Comparison of ENCODE assay signal across 14 mouse cellular contexts in the genomic region with DNA sequence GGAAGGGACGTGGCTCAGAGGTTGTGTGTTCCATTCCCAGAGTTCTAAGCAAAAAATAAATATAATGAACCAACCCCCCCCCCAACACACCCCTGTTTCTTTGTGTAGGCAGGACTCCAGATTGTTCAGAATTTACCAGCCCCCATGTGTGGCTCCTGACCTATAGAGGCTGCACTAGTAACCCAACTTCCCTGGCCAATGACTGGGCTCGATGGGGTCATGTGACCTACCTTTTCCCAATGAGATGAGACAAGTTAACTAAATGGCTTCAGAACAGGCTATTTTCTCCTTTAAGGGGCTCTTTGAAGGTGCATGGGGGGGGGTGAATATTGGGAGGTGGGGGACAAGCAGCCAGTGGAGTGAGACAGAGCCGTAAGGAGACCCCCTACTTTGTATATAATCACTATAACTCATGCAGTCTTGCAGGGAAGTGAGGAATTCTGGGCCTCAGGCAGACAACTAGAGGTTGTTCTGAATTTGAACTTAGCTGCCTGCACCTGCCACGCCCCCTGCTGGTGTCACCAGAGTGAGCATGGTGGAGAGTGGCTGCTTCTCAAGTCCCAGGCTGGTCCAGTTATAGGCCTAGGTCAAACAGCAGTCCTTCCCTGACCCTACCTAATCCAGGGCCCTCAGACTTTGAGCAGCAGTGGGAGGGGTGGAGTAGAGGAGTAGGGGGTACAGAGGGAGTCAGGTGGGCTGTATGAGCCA. TPM values are rescaled to one million over a fixed set of nuclear protein-coding genes. Genes with fewer than 3 reads are reported as not detected.
DNase-seq lines count a peak whose midpoint lies in the region; ATAC-seq and TF ChIP-seq lines count a peak whose summit lies in the region.
"Had no signal": no experiment of that assay in that cellular context is flagged by ENCODE, and none has a peak within 500 bp of the region (broad histone marks: within the 10 kb centered on the region; RNA-seq: fewer than 3 reads in every experiment).

No protein-coding gene starts in this region.

- in situ Hi-C loops in ES-E14 (cut with MboI; ENCODE audit: low sequenced_read_pairs in 2 of 2, unreplicated experiment in 2 of 2), result no loop called here

- H3K36me3 ChIP-seq in forebrain, embryonic 10.5 days (replicated peaks), result no peaks in the 10 kb centered on the region
- no peaks in the 10 kb centered on the region for H3K36me3 ChIP-seq in forebrain, embryonic 14.5 days (ENCODE audit: control insufficient read depth, insufficient read depth, low read length)
- H3K36me3 ChIP-seq in liver, embryonic 14.5 days (replicated peaks; ENCODE audit: control insufficient read depth, insufficient read depth, low read depth), result no peaks in the 10 kb centered on the region
- no peaks in the 10 kb centered on the region for H3K36me3 ChIP-seq in liver, embryonic 12.5 days
- H3K36me3 ChIP-seq in ES-E14 (ENCODE audit: control insufficient read depth, insufficient read depth, low read length, poor library complexity, severe bottlenecking), result no peaks in the 10 kb centered on the region
- peaks cover 59% of the 10 kb centered on the region for H3K36me3 ChIP-seq in limb, embryonic 13.5 days
- H3K36me3 ChIP-seq: midbrain, embryonic 13.5 days; stomach, embryonic 15.5 days had no signal

- no peak for ATAC-seq in forebrain, embryonic 14.5 days
- peak; percentile 25; the same call in 1 of the 2 replicates for ATAC-seq in liver, embryonic 14.5 days (ENCODE audit: insufficient read depth)
- ATAC-seq in liver, embryonic 12.5 days, result no peak
- no peak for ATAC-seq in limb, embryonic 13.5 days (ENCODE audit: low FRiP score, low read depth)
- ATAC-seq: midbrain, embryonic 13.5 days had no signal

- H3K27ac ChIP-seq in forebrain, embryonic 10.5 days, result no peak overlapping the region
- no peak overlapping the region for H3K27ac ChIP-seq in forebrain, embryonic 14.5 days (ENCODE audit: low read depth, low read length)
- H3K27ac ChIP-seq in liver, embryonic 14.5 days, result no peak overlapping the region
- H3K27ac ChIP-seq in liver, embryonic 12.5 days, result no peak overlapping the region
- H3K27ac ChIP-seq in ES-E14 (ENCODE audit: insufficient read depth, low read depth, low read length, poor library complexity, severe bottlenecking), result no peak overlapping the region
- peak overlapping the region; percentile 44; the same call in 1 of the 2 replicates for H3K27ac ChIP-seq in limb, embryonic 13.5 days
- H3K27ac ChIP-seq: midbrain, embryonic 13.5 days; stomach, embryonic 15.5 days had no signal

- H3K9ac ChIP-seq in forebrain, embryonic 14.5 days (ENCODE audit: low read length), result no peak overlapping the region
- H3K9ac ChIP-seq in liver, embryonic 14.5 days (replicated peaks), result no peak overlapping the region
- H3K9ac ChIP-seq in liver, embryonic 12.5 days, result no peak overlapping the region
- H3K9ac ChIP-seq in ES-E14 (ENCODE audit: insufficient read depth, low read depth, low read length, poor library complexity, severe bottlenecking), result no peak overlapping the region; the same call in 1 of the 2 replicates
- H3K9ac ChIP-seq in limb, embryonic 13.5 days, result no peak overlapping the region
- H3K9ac ChIP-seq: midbrain, embryonic 13.5 days; stomach, embryonic 15.5 days had no signal

- 59% methylated on average over 4 of the region's 4 CpGs for WGBS in forebrain, embryonic 10.5 days
- 64% methylated on average over 4 of the region's 4 CpGs for WGBS in forebrain, embryonic 14.5 days
- 39% methylated on average over 4 of the region's 4 CpGs for WGBS in liver, embryonic 14.5 days (ENCODE audit: insufficient replicate concordance)
- WGBS in liver, embryonic 12.5 days (ENCODE audit: insufficient replicate concordance), result 48% methylated on average over 4 of the region's 4 CpGs
- 57% methylated on average over 4 of the region's 4 CpGs for WGBS in limb, embryonic 13.5 days

- peak overlapping the region; percentile 27; the same call in 1 of the 2 replicates for H3K4me3 ChIP-seq in forebrain, embryonic 10.5 days
- H3K4me3 ChIP-seq in forebrain, embryonic 14.5 days (ENCODE audit: low read depth, low read length), result no peak overlapping the region
- no peak overlapping the region for H3K4me3 ChIP-seq in liver, embryonic 14.5 days (ENCODE audit: insufficient read depth in 1 of 2, low read depth in 2 of 2, low read length in 2 of 2)
- H3K4me3 ChIP-seq in liver, embryonic 12.5 days, result no peak overlapping the region
- no peak overlapping the region for H3K4me3 ChIP-seq in ES-E14 (ENCODE audit: insufficient read depth in 1 of 2, low read depth in 1 of 2, low read length in 2 of 2, poor library complexity in 1 of 2, severe bottlenecking in 1 of 2)
- no peak overlapping the region for H3K4me3 ChIP-seq in limb, embryonic 13.5 days
- H3K4me3 ChIP-seq: midbrain, embryonic 13.5 days; stomach, embryonic 15.5 days had no signal

- no peak overlapping the region for H3K4me2 ChIP-seq in forebrain, embryonic 14.5 days (ENCODE audit: low read length)
- no peak overlapping the region for H3K4me2 ChIP-seq in liver, embryonic 14.5 days (ENCODE audit: low read depth)
- H3K4me2 ChIP-seq in liver, embryonic 12.5 days, result no peak overlapping the region
- H3K4me2 ChIP-seq in limb, embryonic 13.5 days (replicated peaks), result peak overlapping the region; percentile 41

- DNase-seq in forebrain, embryonic 10.5 days (ENCODE audit: extremely low spot score, low spot score), result peak; percentile 23
- DNase-seq in forebrain, embryonic 14.5 days (ENCODE audit: low spot score), result no peak
- DNase-seq in liver, embryonic 14.5 days (ENCODE audit: low read depth in 3 of 3, low spot score in 3 of 3), result no peak
- peak; percentile 48 for DNase-seq in ES-E14 (ENCODE audit: low read depth, low spot score)
- DNase-seq in right cerebral cortex, adult 18-20 months, result no peak
- DNase-seq in heart, adult 8-10 months (ENCODE audit: low spot score), result no peak
- DNase-seq: adrenal gland, adult 8-10 months had no signal

- H3K4me1 ChIP-seq in forebrain, embryonic 10.5 days, result peaks cover 35% of the 10 kb centered on the region
- no peaks in the 10 kb centered on the region for H3K4me1 ChIP-seq in forebrain, embryonic 14.5 days (ENCODE audit: control insufficient read depth, insufficient read depth, low read length)
- peaks cover 0 to 6% of the 10 kb centered on the region in 2 experiments; a peak in 2 of 4 replicates for H3K4me1 ChIP-seq in liver, embryonic 14.5 days (replicated peaks; ENCODE audit: control insufficient read depth in 2 of 2, insufficient read depth in 2 of 2, low read length in 1 of 2)
- peaks cover 23% of the 10 kb centered on the region for H3K4me1 ChIP-seq in liver, embryonic 12.5 days
- H3K4me1 ChIP-seq in ES-E14 (ENCODE audit: control insufficient read depth in 2 of 2, insufficient read depth in 2 of 2, low read length in 2 of 2, poor library complexity in 1 of 2), result peaks cover 0 to 4% of the 10 kb centered on the region in 2 experiments; a peak in 1 of 4 replicates
- H3K4me1 ChIP-seq in limb, embryonic 13.5 days, result peaks cover 48% of the 10 kb centered on the region

- TF ChIP-seq EP300 in liver, embryonic 14.5 days (IDR thresholded peaks at IDR 0.05; ENCODE audit: low read depth), result no peak

- no peaks in the 10 kb centered on the region for H3K9me3 ChIP-seq in forebrain, embryonic 10.5 days
- H3K9me3 ChIP-seq in forebrain, embryonic 14.5 days (replicated peaks; ENCODE audit: control insufficient read depth, low read length), result no peaks in the 10 kb centered on the region
- H3K9me3 ChIP-seq in liver, embryonic 14.5 days (ENCODE audit: control insufficient read depth, low read length), result no peaks in the 10 kb centered on the region
- no peaks in the 10 kb centered on the region for H3K9me3 ChIP-seq in liver, embryonic 12.5 days (replicated peaks)
- no peaks in the 10 kb centered on the region for H3K9me3 ChIP-seq in ES-E14 (ENCODE audit: control insufficient read depth, insufficient read depth, low read depth, low read length)
- no peaks in the 10 kb centered on the region for H3K9me3 ChIP-seq in limb, embryonic 13.5 days
- H3K9me3 ChIP-seq: midbrain, embryonic 13.5 days; stomach, embryonic 15.5 days had no signal

- H3K27me3 ChIP-seq in forebrain, embryonic 10.5 days (ENCODE audit: poor library complexity, severe bottlenecking), result peaks cover 9% of the 10 kb centered on the region
- no peaks in the 10 kb centered on the region for H3K27me3 ChIP-seq in forebrain, embryonic 14.5 days (replicated peaks; ENCODE audit: control insufficient read depth, insufficient read depth, low read length)
- no peaks in the 10 kb centered on the region for H3K27me3 ChIP-seq in liver, embryonic 14.5 days (ENCODE audit: control insufficient read depth, insufficient read depth, low read length)
- peaks cover 35% of the 10 kb centered on the region for H3K27me3 ChIP-seq in liver, embryonic 12.5 days (replicated peaks)
- no peaks in the 10 kb centered on the region for H3K27me3 ChIP-seq in limb, embryonic 13.5 days
- H3K27me3 ChIP-seq: stomach, embryonic 15.5 days had no signal

- peak; percentile 68 for TF ChIP-seq CTCF in liver, embryonic 14.5 days (IDR thresholded peaks at IDR 0.05; ENCODE audit: low read depth)

TF ChIP-seq in ES-E14, 5 proteins besides CTCF, POLR2A, EP300 and RAD21 (continues in another document):
- no peak for TF ChIP-seq ZC3H11A (IDR thresholded peaks at IDR 0.05; ENCODE audit: borderline replicate concordance, low read depth, low read length)
- TF ChIP-seq MAFK (IDR thresholded peaks at IDR 0.05; ENCODE audit: insufficient read depth, low read depth, low read length), result no peak
- no peak for TF ChIP-seq HCFC1 (IDR thresholded peaks at IDR 0.05; ENCODE audit: borderline replicate concordance, insufficient read depth, low read length)
- TF ChIP-seq ZNF384 (IDR thresholded peaks at IDR 0.05; ENCODE audit: low read depth, low read length), result no peak

RNA-seq across cellular contexts. Expression of a gene that starts 17.1 kb away (rescaled TPM):
- polyA plus RNA-seq in forebrain, embryonic 10.5 days (2016; fragmentation: Nextera tagmentation; extraction: Ambion mirVana), result 2.3 and 3.1 TPM in 2 replicates
- polyA plus RNA-seq in forebrain, embryonic 14.5 days (2014; fragmentation: Nextera tagmentation; extraction: Ambion mirVana), result 1.5 and 2.2 TPM in 2 replicates
- polyA plus RNA-seq in liver, embryonic 14.5 days (2012; rRNA removed), result 0.33 and 0.34 TPM in 2 replicates
- 0.24 and 0.52 TPM in 2 replicates for polyA plus RNA-seq in liver, embryonic 14.5 days (2014; fragmentation: Nextera tagmentation; extraction: Ambion mirVana)
- polyA plus RNA-seq in liver, embryonic 12.5 days (2016; fragmentation: Nextera tagmentation; extraction: Ambion mirVana), result 0.31 and 0.39 TPM in 2 replicates
- total RNA-seq in ES-E14 (2012; rRNA removed), result 0.63 and 0.89 TPM in 2 replicates
- 16.4 and 17.4 TPM in 2 replicates for polyA plus RNA-seq in limb, embryonic 13.5 days (2015; fragmentation: Nextera tagmentation; extraction: Ambion mirVana)
- 1 to 10 TPM; 4.7 to 6.3 (median 5.5) TPM for total RNA-seq in heart, adult 8-10 months (2022)

RNA-seq across cellular contexts. Expression of a gene that starts 46.0 kb away (rescaled TPM):
- not detected in 2 replicates for polyA plus RNA-seq in forebrain, embryonic 10.5 days (2016; fragmentation: Nextera tagmentation; extraction: Ambion mirVana)
- not detected in 2 replicates for polyA plus RNA-seq in forebrain, embryonic 14.5 days (2014; fragmentation: Nextera tagmentation; extraction: Ambion mirVana)
- polyA plus RNA-seq in liver, embryonic 14.5 days (2012; rRNA removed), result not detected in 2 replicates
- not detected in 2 replicates for polyA plus RNA-seq in liver, embryonic 14.5 days (2014; fragmentation: Nextera tagmentation; extraction: Ambion mirVana)
- polyA plus RNA-seq in liver, embryonic 12.5 days (2016; fragmentation: Nextera tagmentation; extraction: Ambion mirVana), result not detected in 2 replicates
- total RNA-seq in ES-E14 (2012; rRNA removed), result 0.16 and 0.31 TPM in 2 replicates
- polyA plus RNA-seq in limb, embryonic 13.5 days (2015; fragmentation: Nextera tagmentation; extraction: Ambion mirVana), result not detected in 2 replicates
- total RNA-seq in heart, adult 8-10 months (2022), result not detected
- total RNA-seq: adrenal gland, adult 8-10 months; heart, postnatal 25 days; left cerebral cortex, postnatal 25 days had no signal
- polyA plus RNA-seq: frontal cortex, adult 2 months; midbrain, embryonic 13.5 days; stomach, embryonic 15.5 days had no signal

Comparison
In these comparisons a context has a peak if more than half of its experiments do, and no peak if none do; other contexts are left out.
1. DNase-seq: peak in forebrain, embryonic 10.5 days (single experiment) and ES-E14 (single experiment); none in forebrain, embryonic 14.5 days (single experiment), liver, embryonic 14.5 days (0 of 3), right cerebral cortex, adult 18-20 months (single experiment) and heart, adult 8-10 months (single experiment).